Mouse (Mus musculus) Patski (cell line): ENCODE measurements around the gene Rnase10. TPM values are rescaled to one million over a fixed set of nuclear protein-coding genes. Genes with fewer than 3 reads are reported as not detected.
"Not testable (repeated sequence)": the region's sequence is repeated elsewhere in the genome, so short reads cannot be mapped to it uniquely, and the experiment has no call there.

Source experiments
- ATAC-seq: fragments of 100-300 bp; one replicate; pipeline ENCODE4 v1.8.0; 2021
- CTCF ChIA-PET: fragments of 350-600 bp; sonication (Branson Sonifier 250); formaldehyde crosslinking; loops from one replicate; lab custom pipeline; 2022; ENCODE audit warnings: inconsistent platforms; lab: Charles Lee
- POLR2A ChIA-PET: fragments of 350-600 bp; sonication (Branson Sonifier 250); formaldehyde crosslinking; loops from one replicate; lab custom pipeline; 2022; ENCODE audit warnings: antibody characterized with exemption, inconsistent platforms; lab: Charles Lee
- DNase-seq: peaks from one replicate; pipeline ENCODE4 v3.0.0-alpha.2; 2011; ENCODE audit warnings: low read depth, low spot score
- H3K27me3 ChIP-seq: fragments of 371-371 bp; one replicate; pipeline ENCODE4 v1.5.1; 2021
- CTCF ChIP-seq: fragments of 100-300 bp; IDR thresholded peaks from one replicate; pipeline ENCODE4 v1.5.1; 2021
- in situ Hi-C: fragments of 300-500 bp; cut with MboI; formaldehyde crosslinking; loops from 3 replicates; pipeline ENCODE4 v1.11.1; 2018; ENCODE audit warnings: low pct_unique_long_range_greater_than_20kb, mixed read lengths
- polyA plus RNA-seq: library from polyadenylated mRNA; unstranded; gene quantifications from one replicate; pipeline ENCODE4 v1.2.3, GENCODE M21; 2021

Gene Rnase10
- polyA plus RNA-seq, 1 experiment from 2014 or later = not detected

- H3K27me3 ChIP-seq = no peaks in the 10 kb centered on the region
These were observed 30.9 kb upstream of the Rnase10 start for GRCm38 (mm10) chr14:50976674-50977073.

GRCm38 (mm10) chr14:50978451-50978850, 29.1 kb upstream of the Rnase10 start:
- DNase-seq, H3K27me3 ChIP-seq, ATAC-seq, POLR2A ChIA-PET, CTCF ChIA-PET: not testable (repeated sequence)
- in situ Hi-C loops = loop anchor here (5.0 kb wide), 1 partner anchor 46 kb away; the partner anchor contains the start of genes Pip4p1 and Pnp

More at GRCm38 (mm10) chr14:50976674-50977073, 30.9 kb upstream of the Rnase10 start:
- POLR2A ChIA-PET = no interaction called here
- no peak for TF ChIP-seq CTCF
- in situ Hi-C loops = loop anchor here (5.0 kb wide), 1 partner anchor 44 kb away; the partner anchor contains the start of genes Pip4p1 and Pnp
- ATAC-seq (no peak), DNase-seq (no peak)
- CTCF ChIA-PET = no interaction called here

GRCm38 (mm10) chr14:50979631-50980030, 27.9 kb upstream of the Rnase10 start:
- H3K27me3 ChIP-seq = no peaks in the 10 kb centered on the region
- DNase-seq (no peak), ATAC-seq (no peak)
- in situ Hi-C loops = loop anchor here (5.0 kb wide), 1 partner anchor 47 kb away; the partner anchor contains the start of genes Pip4p1 and Pnp
- TF ChIP-seq CTCF = no peak
- ChIA-PET CTCF (interaction anchor here (0.9 kb wide), 1 partner anchor 12 kb away, joined by 3 read pairs; no protein-coding TSS in a partner anchor), POLR2A (no interaction called here)

- peak; percentile 100 for ATAC-seq
- POLR2A ChIA-PET = no interaction called here
- peak; percentile 66 for DNase-seq
- in situ Hi-C loops = no loop called here
- CTCF ChIA-PET = no interaction called here
- TF ChIP-seq CTCF = no peak
- H3K27me3 ChIP-seq = no peaks in the 10 kb centered on the region
These were observed 26.3 kb upstream of the Rnase10 start for GRCm38 (mm10) chr14:50981207-50981606.

- ChIA-PET CTCF (no interaction called here), POLR2A (no interaction called here)
- H3K27me3 ChIP-seq = no peaks in the 10 kb centered on the region
- TF ChIP-seq CTCF = no peak
- ATAC-seq = no peak
- no peak for DNase-seq
- in situ Hi-C loops = no loop called here
These were observed 25.7 kb upstream of the Rnase10 start for GRCm38 (mm10) chr14:50981837-50982236.

- in situ Hi-C loops = no loop called here
- ChIA-PET POLR2A (no interaction called here), CTCF (no interaction called here)
- no peak for DNase-seq
- H3K27me3 ChIP-seq = no peaks in the 10 kb centered on the region
- no peak for TF ChIP-seq CTCF
- no peak for ATAC-seq
These were observed 19.9 kb upstream of the Rnase10 start for GRCm38 (mm10) chr14:50987668-50988067.

- CTCF ChIA-PET = interaction anchor here (0.9 kb wide), 1 partner anchor 27 kb away, joined by 3 read pairs; no protein-coding TSS in a partner anchor
- in situ Hi-C loops = no loop called here
- H3K27me3 ChIP-seq = no peaks in the 10 kb centered on the region
- ATAC-seq = no peak
- POLR2A ChIA-PET = interaction anchor here (0.9 kb wide), 1 partner anchor 14 kb away, joined by 3 read pairs; no protein-coding TSS in a partner anchor
- no peak for DNase-seq
- no peak for TF ChIP-seq CTCF
These were observed 16.5 kb upstream of the Rnase10 start for GRCm38 (mm10) chr14:50991037-50991436.

GRCm38 (mm10) chr14:50997088-50997487, 10.5 kb upstream of the Rnase10 start:
- no peak for ATAC-seq
- no peaks in the 10 kb centered on the region for H3K27me3 ChIP-seq
- ChIA-PET CTCF (interaction anchor here (1.8 kb wide), 1 partner anchor 11 kb away, joined by 7 read pairs; the partner anchor contains the start of gene Rnase10), POLR2A (no interaction called here)
- in situ Hi-C loops = no loop called here
- TF ChIP-seq CTCF = no peak
- DNase-seq = no peak

- in situ Hi-C loops = no loop called here
- POLR2A ChIA-PET = no interaction called here
- CTCF ChIA-PET = no interaction called here
- H3K27me3 ChIP-seq = no peaks in the 10 kb centered on the region
- ATAC-seq (no peak), DNase-seq (no peak)
- no peak for TF ChIP-seq CTCF
These were observed 9.4 kb upstream of the Rnase10 start for GRCm38 (mm10) chr14:50997999-50998666.

- TF ChIP-seq CTCF = no peak
- in situ Hi-C loops = no loop called here
- ChIA-PET POLR2A (interaction anchor here (0.7 kb wide), 1 partner anchor 13 kb away, joined by 3 read pairs; no protein-coding TSS in a partner anchor), CTCF (interaction anchor here (1.1 to 2.1 kb wide), 4 partner anchors 11 to 15 kb away, joined by 3 to 7 read pairs (median 4); no protein-coding TSS in a partner anchor)
- DNase-seq (no peak), ATAC-seq (no peak)
- H3K27me3 ChIP-seq = no peaks in the 10 kb centered on the region
These were observed 563 bp downstream of the Rnase10 start for GRCm38 (mm10) chr14:51007914-51008713.
